ENCODE assay signal across 9 mouse cellular contexts in genomic region chr17:30635367-30635766, GRCm38 (mm10). TPM values are rescaled to one million over a fixed set of nuclear protein-coding genes. Genes with fewer than 3 reads are reported as not detected.
DNase-seq lines count a peak whose midpoint lies in the region; ATAC-seq lines count a peak whose summit lies in the region.
"Had no signal": no experiment of that assay in that cellular context is flagged by ENCODE, and none has a peak within 500 bp of the region (broad histone marks: within the 10 kb centered on the region; RNA-seq: fewer than 3 reads in every experiment).

No protein-coding gene starts in this region.

- no peaks in the 10 kb centered on the region for H3K9me3 ChIP-seq in midbrain, embryonic 10.5 days (replicated peaks)
- H3K9me3 ChIP-seq in midbrain, embryonic 16.5 days (replicated peaks; ENCODE audit: control insufficient read depth, low read length, poor library complexity, severe bottlenecking): no peaks in the 10 kb centered on the region
- no peaks in the 10 kb centered on the region for H3K9me3 ChIP-seq in embryonic facial prominence, embryonic 13.5 days
- H3K9me3 ChIP-seq in intestine, embryonic 15.5 days: no peaks in the 10 kb centered on the region
- no peaks in the 10 kb centered on the region for H3K9me3 ChIP-seq in midbrain, embryonic 14.5 days (ENCODE audit: control insufficient read depth, low read length)
- H3K9me3 ChIP-seq: liver, embryonic 15.5 days had no signal

- ATAC-seq in midbrain, embryonic 16.5 days: no peak
- ATAC-seq in embryonic facial prominence, embryonic 13.5 days (ENCODE audit: insufficient number of reproducible peaks, insufficient read depth, low FRiP score, low TSS enrichment, low read depth): 0 out of 2 replicates have a peak, but pooled peaks have one; percentile 20
- no peak for ATAC-seq in intestine, embryonic 15.5 days
- ATAC-seq in midbrain, embryonic 14.5 days (ENCODE audit: low FRiP score, low TSS enrichment): no peak

- no peaks in the 10 kb centered on the region for H3K27me3 ChIP-seq in midbrain, embryonic 10.5 days (ENCODE audit: low read depth, poor library complexity, severe bottlenecking)
- H3K27me3 ChIP-seq in midbrain, embryonic 16.5 days (ENCODE audit: control insufficient read depth, insufficient read depth, low read depth, low read length): no peaks in the 10 kb centered on the region
- no peaks in the 10 kb centered on the region for H3K27me3 ChIP-seq in embryonic facial prominence, embryonic 13.5 days
- no peaks in the 10 kb centered on the region for H3K27me3 ChIP-seq in intestine, embryonic 15.5 days (replicated peaks)
- no peaks in the 10 kb centered on the region for H3K27me3 ChIP-seq in midbrain, embryonic 14.5 days (ENCODE audit: control insufficient read depth, insufficient read depth, low read length)
- H3K27me3 ChIP-seq: liver, embryonic 15.5 days had no signal

- WGBS in midbrain, embryonic 10.5 days: 19% methylated on average over 17 of the region's 17 CpGs
- 20% methylated on average over 16 of the region's 17 CpGs for WGBS in midbrain, embryonic 16.5 days
- WGBS in embryonic facial prominence, embryonic 13.5 days: 13% methylated on average over 17 of the region's 17 CpGs
- WGBS in intestine, embryonic 15.5 days: 29% methylated on average over 17 of the region's 17 CpGs
- WGBS in midbrain, embryonic 14.5 days: 12% methylated on average over 17 of the region's 17 CpGs

- H3K36me3 ChIP-seq in midbrain, embryonic 10.5 days: no peaks in the 10 kb centered on the region
- H3K36me3 ChIP-seq in midbrain, embryonic 16.5 days (ENCODE audit: control insufficient read depth, insufficient read depth, low read length): no peaks in the 10 kb centered on the region
- H3K36me3 ChIP-seq in embryonic facial prominence, embryonic 13.5 days: no peaks in the 10 kb centered on the region
- H3K36me3 ChIP-seq in intestine, embryonic 15.5 days: no peaks in the 10 kb centered on the region
- H3K36me3 ChIP-seq in midbrain, embryonic 14.5 days (ENCODE audit: control insufficient read depth, insufficient read depth, low read length): no peaks in the 10 kb centered on the region
- H3K36me3 ChIP-seq: liver, embryonic 15.5 days had no signal

- H3K4me3 ChIP-seq in midbrain, embryonic 10.5 days: peak overlapping the region; percentile 42
- no peak overlapping the region for H3K4me3 ChIP-seq in midbrain, embryonic 16.5 days (ENCODE audit: low read depth, low read length)
- peak overlapping the region; percentile 37 for H3K4me3 ChIP-seq in embryonic facial prominence, embryonic 13.5 days
- 0 out of 2 replicates have a peak overlapping the region, but pooled peaks have one; percentile 3 for H3K4me3 ChIP-seq in intestine, embryonic 15.5 days (replicated peaks)
- H3K4me3 ChIP-seq in midbrain, embryonic 14.5 days (replicated peaks; ENCODE audit: low read depth, low read length): no peak overlapping the region
- H3K4me3 ChIP-seq: liver, embryonic 15.5 days had no signal

- H3K4me2 ChIP-seq in midbrain, embryonic 16.5 days (ENCODE audit: low read length): no peak overlapping the region
- peak overlapping the region; percentile 50 for H3K4me2 ChIP-seq in embryonic facial prominence, embryonic 13.5 days
- H3K4me2 ChIP-seq in intestine, embryonic 15.5 days (replicated peaks): peak overlapping the region; percentile 44
- H3K4me2 ChIP-seq in midbrain, embryonic 14.5 days (ENCODE audit: low read length): peak overlapping the region; percentile 19; the same call in 1 of the 2 replicates
- H3K4me2 ChIP-seq: liver, embryonic 15.5 days had no signal

- DNase-seq in midbrain, embryonic 10.5 days (ENCODE audit: low spot score): peak; percentile 52
- peak; percentile 49 for DNase-seq in midbrain, embryonic 14.5 days
- DNase-seq in right cerebral cortex, postnatal 10 days (ENCODE audit: low spot score in 2 of 2): no peak
- no peak for DNase-seq in cerebellum, adult 9-10 months
- DNase-seq in right cerebral cortex, adult 2 months (ENCODE audit: low spot score in 2 of 2): no peak

- no peak overlapping the region for H3K9ac ChIP-seq in midbrain, embryonic 16.5 days (ENCODE audit: low read depth, low read length)
- H3K9ac ChIP-seq in embryonic facial prominence, embryonic 13.5 days: peak overlapping the region; percentile 23
- H3K9ac ChIP-seq in intestine, embryonic 15.5 days: no peak overlapping the region
- H3K9ac ChIP-seq in midbrain, embryonic 14.5 days (replicated peaks; ENCODE audit: low read length): no peak overlapping the region
- H3K9ac ChIP-seq: liver, embryonic 15.5 days had no signal

- 0 out of 2 replicates have a peak overlapping the region, but pooled peaks have one; percentile 10 for H3K27ac ChIP-seq in midbrain, embryonic 10.5 days (replicated peaks)
- no peak overlapping the region for H3K27ac ChIP-seq in midbrain, embryonic 16.5 days (ENCODE audit: low read length)
- H3K27ac ChIP-seq in embryonic facial prominence, embryonic 13.5 days: no peak overlapping the region
- no peak overlapping the region for H3K27ac ChIP-seq in intestine, embryonic 15.5 days
- no peak overlapping the region for H3K27ac ChIP-seq in midbrain, embryonic 14.5 days (replicated peaks; ENCODE audit: low read depth, low read length)
- H3K27ac ChIP-seq: liver, embryonic 15.5 days had no signal

- H3K4me1 ChIP-seq in midbrain, embryonic 10.5 days: peaks cover 23% of the 10 kb centered on the region
- H3K4me1 ChIP-seq in midbrain, embryonic 16.5 days (ENCODE audit: control insufficient read depth, insufficient read depth, low read length): no peaks in the 10 kb centered on the region
- peaks cover 6% of the 10 kb centered on the region; the same call in 1 of the 2 replicates for H3K4me1 ChIP-seq in embryonic facial prominence, embryonic 13.5 days
- H3K4me1 ChIP-seq in intestine, embryonic 15.5 days (replicated peaks): peaks cover 4% of the 10 kb centered on the region; the same call in 1 of the 2 replicates
- H3K4me1 ChIP-seq in midbrain, embryonic 14.5 days (ENCODE audit: control insufficient read depth, insufficient read depth, low read length): 0 out of 2 replicates have a peak, but pooled peaks cover 3% of the 10 kb centered on the region

RNA-seq across cellular contexts. Expression of gene Glo1, which starts 8.7 kb away (rescaled TPM):
- 242 and 252 TPM in 2 replicates for polyA plus RNA-seq in midbrain, embryonic 10.5 days (2016; fragmentation: Nextera tagmentation; extraction: Ambion mirVana)
- 160 and 162 TPM in 2 replicates for polyA plus RNA-seq in midbrain, embryonic 16.5 days (2015; fragmentation: Nextera tagmentation; extraction: Ambion mirVana)
- polyA plus RNA-seq in embryonic facial prominence, embryonic 13.5 days (2015; fragmentation: Nextera tagmentation; extraction: Ambion mirVana): 193 and 217 TPM in 2 replicates
- 215 and 241 TPM in 2 replicates for polyA plus RNA-seq in intestine, embryonic 15.5 days (2015; fragmentation: Nextera tagmentation; extraction: Ambion mirVana)
- 160 and 162 TPM in 2 replicates for polyA plus RNA-seq in midbrain, embryonic 14.5 days (2014; fragmentation: Nextera tagmentation; extraction: Ambion mirVana)

RNA-seq across cellular contexts. Expression of gene Dnah8, which starts 11.2 kb away (rescaled TPM):
- polyA plus RNA-seq in midbrain, embryonic 10.5 days (2016; fragmentation: Nextera tagmentation; extraction: Ambion mirVana): 1.1 and 1.2 TPM in 2 replicates
- 2.0 and 2.9 TPM in 2 replicates for polyA plus RNA-seq in midbrain, embryonic 16.5 days (2015; fragmentation: Nextera tagmentation; extraction: Ambion mirVana)
- polyA plus RNA-seq in embryonic facial prominence, embryonic 13.5 days (2015; fragmentation: Nextera tagmentation; extraction: Ambion mirVana): 2.5 TPM in 2 replicates
- 0.82 and 1.2 TPM in 2 replicates for polyA plus RNA-seq in intestine, embryonic 15.5 days (2015; fragmentation: Nextera tagmentation; extraction: Ambion mirVana)
- polyA plus RNA-seq in midbrain, embryonic 14.5 days (2014; fragmentation: Nextera tagmentation; extraction: Ambion mirVana): 2.1 and 2.4 TPM in 2 replicates

RNA-seq across cellular contexts. Expression of gene Btbd9, which starts 59.1 kb away (rescaled TPM):
- 63.0 and 74.5 TPM in 2 replicates for polyA plus RNA-seq in midbrain, embryonic 10.5 days (2016; fragmentation: Nextera tagmentation; extraction: Ambion mirVana)
- 164 and 167 TPM in 2 replicates for polyA plus RNA-seq in midbrain, embryonic 16.5 days (2015; fragmentation: Nextera tagmentation; extraction: Ambion mirVana)
- 68.9 and 79.2 TPM in 2 replicates for polyA plus RNA-seq in embryonic facial prominence, embryonic 13.5 days (2015; fragmentation: Nextera tagmentation; extraction: Ambion mirVana)
- polyA plus RNA-seq in intestine, embryonic 15.5 days (2015; fragmentation: Nextera tagmentation; extraction: Ambion mirVana): 52.8 and 53.1 TPM in 2 replicates
- 129 and 140 TPM in 2 replicates for polyA plus RNA-seq in midbrain, embryonic 14.5 days (2014; fragmentation: Nextera tagmentation; extraction: Ambion mirVana)

Comparison
In these comparisons a context has a peak if more than half of its experiments do, and no peak if none do; other contexts are left out.
1. H3K4me3 ChIP-seq: peak in midbrain, embryonic 10.5 days (single experiment), embryonic facial prominence, embryonic 13.5 days (single experiment) and intestine, embryonic 15.5 days (single experiment); none in midbrain, embryonic 16.5 days (single experiment) and midbrain, embryonic 14.5 days (single experiment).
2. DNase-seq: peak in midbrain, embryonic 10.5 days (single experiment) and midbrain, embryonic 14.5 days (single experiment); none in right cerebral cortex, postnatal 10 days (0 of 2), cerebellum, adult 9-10 months (single experiment) and right cerebral cortex, adult 2 months (0 of 2).